Mouse (Mus musculus): ENCODE measurements at regions not wholly inside any gene's neighbourhood (a gene's known extent, or its start where the extent isn't known, plus 50 kb on each side); places are given as distances from the start of the nearest gene placed in this dataset.

DNA sequence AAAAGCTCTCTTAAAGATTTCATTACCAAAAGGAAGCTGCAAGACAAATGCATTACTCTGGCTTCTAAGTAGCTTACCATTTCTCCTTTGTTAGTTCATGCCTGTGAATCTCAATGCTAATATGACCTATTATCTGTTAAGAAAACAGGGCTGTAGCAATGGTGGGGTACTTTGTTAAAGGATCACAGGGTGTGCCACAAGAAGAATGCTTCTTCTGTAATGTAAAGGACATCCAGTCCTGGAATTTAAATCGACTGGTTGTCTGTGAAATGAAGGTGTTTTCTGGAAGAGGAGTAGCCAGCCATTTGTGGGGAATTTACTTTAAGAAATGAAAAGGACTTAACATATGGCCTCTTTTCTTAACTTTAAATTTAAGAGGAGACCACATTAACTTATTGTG lies 273.9 kb downstream of the Bche start:
- TF ChIP-seq CTCF (IDR thresholded peaks at IDR 0.05; ENCODE audit: low read depth, low read length) = no peak
- no peak for TF ChIP-seq EP300 (IDR thresholded peaks at IDR 0.05; ENCODE audit: insufficient read depth, low read depth, low read length)

All from ES-Bruce4 (cell line).